In genomic region chr1:120556926-120557846, GRCm38 (mm10) we compare ENCODE assay signal across 26 mouse cellular contexts. TPM values are rescaled to one million over a fixed set of nuclear protein-coding genes. Genes with fewer than 3 reads are reported as not detected.
DNase-seq lines count a peak whose midpoint lies in the region; ATAC-seq and TF ChIP-seq lines count a peak whose summit lies in the region.
"Had no signal": no experiment of that assay in that cellular context is flagged by ENCODE, and none has a peak within 500 bp of the region (broad histone marks: within the 10 kb centered on the region; RNA-seq: fewer than 3 reads in every experiment).

No protein-coding gene starts in this region.

- H3K4me1 ChIP-seq in midbrain, postnatal 0 days (ENCODE audit: insufficient read depth, low read length): no peaks in the 10 kb centered on the region
- H3K4me1 ChIP-seq in midbrain, embryonic 14.5 days (ENCODE audit: control insufficient read depth, insufficient read depth, low read length): no peaks in the 10 kb centered on the region
- H3K4me1 ChIP-seq in liver, postnatal 0 days (ENCODE audit: insufficient read depth): no peaks in the 10 kb centered on the region
- H3K4me1 ChIP-seq: embryonic facial prominence, embryonic 15.5 days; forebrain, embryonic 10.5 days had no signal

- H3K27ac ChIP-seq in midbrain, postnatal 0 days (ENCODE audit: low read depth, low read length): no peak overlapping the region
- no peak overlapping the region for H3K27ac ChIP-seq in midbrain, embryonic 14.5 days (replicated peaks; ENCODE audit: low read depth, low read length)
- no peak overlapping the region for H3K27ac ChIP-seq in liver, postnatal 0 days (ENCODE audit: low read depth)
- H3K27ac ChIP-seq: embryonic facial prominence, embryonic 15.5 days; forebrain, embryonic 10.5 days had no signal

- 86% methylated on average over 15 of the region's 15 CpGs for WGBS in midbrain, postnatal 0 days
- 88% methylated on average over 15 of the region's 15 CpGs for WGBS in midbrain, embryonic 14.5 days
- WGBS in liver, postnatal 0 days (ENCODE audit: insufficient replicate concordance): 73% methylated on average over 15 of the region's 15 CpGs

- H3K9ac ChIP-seq in midbrain, postnatal 0 days (replicated peaks; ENCODE audit: low read length, poor library complexity, severe bottlenecking): no peak overlapping the region
- no peak overlapping the region for H3K9ac ChIP-seq in midbrain, embryonic 14.5 days (replicated peaks; ENCODE audit: low read length)
- no peak overlapping the region for H3K9ac ChIP-seq in liver, postnatal 0 days (replicated peaks)
- H3K9ac ChIP-seq: embryonic facial prominence, embryonic 15.5 days; heart, embryonic 12.5 days had no signal

- no peak overlapping the region for H3K4me2 ChIP-seq in midbrain, postnatal 0 days (ENCODE audit: low read depth, low read length, poor library complexity, severe bottlenecking)
- H3K4me2 ChIP-seq in midbrain, embryonic 14.5 days (ENCODE audit: low read length): no peak overlapping the region
- H3K4me2 ChIP-seq in liver, postnatal 0 days (ENCODE audit: low read depth, low read length): no peak overlapping the region
- H3K4me2 ChIP-seq: embryonic facial prominence, embryonic 15.5 days; heart, embryonic 12.5 days had no signal

- TF ChIP-seq CTCF in midbrain, postnatal 0 days (IDR thresholded peaks at IDR 0.05): no peak
- TF ChIP-seq CTCF in liver, postnatal 0 days (IDR thresholded peaks at IDR 0.05; ENCODE audit: low read depth): no peak

- no peaks in the 10 kb centered on the region for H3K36me3 ChIP-seq in midbrain, postnatal 0 days (ENCODE audit: insufficient read depth, low read length)
- no peaks in the 10 kb centered on the region for H3K36me3 ChIP-seq in midbrain, embryonic 14.5 days (ENCODE audit: control insufficient read depth, insufficient read depth, low read length)
- no peaks in the 10 kb centered on the region for H3K36me3 ChIP-seq in liver, postnatal 0 days (replicated peaks; ENCODE audit: insufficient read depth, low read length)
- H3K36me3 ChIP-seq: embryonic facial prominence, embryonic 15.5 days; forebrain, embryonic 10.5 days; G1E; heart, embryonic 12.5 days had no signal

- DNase-seq in heart, adult 11 months: peak; percentile 78
- DNase-seq in heart, adult 18-20 months: no peak
- DNase-seq in midbrain, postnatal 0 days (ENCODE audit: low spot score): peak; percentile 11
- no peak for DNase-seq in midbrain, embryonic 14.5 days
- DNase-seq in brain, adult 2 months (ENCODE audit: low read depth, low spot score): peak; percentile 14
- DNase-seq in kidney, postnatal 14 days: no peak
- no peak for DNase-seq in liver, postnatal 0 days
- DNase-seq: adrenal gland, postnatal 14 days; cerebellum, adult 2 months; cerebellum, postnatal 10 days; embryo, embryonic 11 days; gastrocnemius, postnatal 10 days; kidney, adult 11 months had no signal

- H3K4me3 ChIP-seq in midbrain, postnatal 0 days (ENCODE audit: low read depth, low read length): no peak overlapping the region
- H3K4me3 ChIP-seq in midbrain, embryonic 14.5 days (replicated peaks; ENCODE audit: low read depth, low read length): no peak overlapping the region
- no peak overlapping the region for H3K4me3 ChIP-seq in liver, postnatal 0 days (ENCODE audit: low read depth, low read length)
- H3K4me3 ChIP-seq: embryonic facial prominence, embryonic 15.5 days; erythroblast, embryonic 14.5 days; forebrain, embryonic 10.5 days; heart, embryonic 12.5 days had no signal

- no peak for ATAC-seq in midbrain, postnatal 0 days (ENCODE audit: low FRiP score)
- no peak for ATAC-seq in midbrain, embryonic 14.5 days (ENCODE audit: low FRiP score, low TSS enrichment)
- no peak for ATAC-seq in liver, postnatal 0 days
- ATAC-seq: activated CD4-positive, CD25-positive, alpha-beta regulatory T cell, adult 4 months; forebrain, embryonic 14.5 days; inflammation-experienced regulatory T-cells, adult 6 months; Patski had no signal

- H3K9me3 ChIP-seq in midbrain, postnatal 0 days (ENCODE audit: low read length): no peaks in the 10 kb centered on the region
- no peaks in the 10 kb centered on the region for H3K9me3 ChIP-seq in midbrain, embryonic 14.5 days (ENCODE audit: control insufficient read depth, low read length)
- H3K9me3 ChIP-seq in liver, postnatal 0 days (ENCODE audit: low read length): no peaks in the 10 kb centered on the region
- H3K9me3 ChIP-seq: embryonic facial prominence, embryonic 15.5 days; forebrain, embryonic 10.5 days; heart, embryonic 12.5 days had no signal

- 0 out of 2 replicates have a peak, but pooled peaks cover 3% of the 10 kb centered on the region for H3K27me3 ChIP-seq in midbrain, postnatal 0 days (ENCODE audit: insufficient read depth, low read length)
- no peaks in the 10 kb centered on the region for H3K27me3 ChIP-seq in midbrain, embryonic 14.5 days (ENCODE audit: control insufficient read depth, insufficient read depth, low read length)
- no peaks in the 10 kb centered on the region for H3K27me3 ChIP-seq in liver, postnatal 0 days (ENCODE audit: insufficient read depth, low read length)
- H3K27me3 ChIP-seq: embryonic facial prominence, embryonic 15.5 days; heart, embryonic 12.5 days had no signal

- TF ChIP-seq EP300 in liver, postnatal 0 days (IDR thresholded peaks at IDR 0.05; ENCODE audit: low read depth): no peak

RNA-seq across cellular contexts. Expression of gene En1, which starts 45.0 kb away (rescaled TPM):
- not detected for total RNA-seq in heart, adult 18-20 months (2021)
- 32.8 and 40.8 TPM in 2 replicates for total RNA-seq in midbrain, postnatal 0 days (2014; rRNA removed)
- polyA plus RNA-seq in midbrain, postnatal 0 days (2015; fragmentation: Nextera tagmentation; extraction: Ambion mirVana): 9.2 and 10.1 TPM in 2 replicates
- polyA plus RNA-seq in midbrain, embryonic 14.5 days (2014; fragmentation: Nextera tagmentation; extraction: Ambion mirVana): 16.8 and 18.3 TPM in 2 replicates
- polyA plus RNA-seq in liver, postnatal 0 days (2015; fragmentation: Nextera tagmentation; extraction: Ambion mirVana): not detected in 2 replicates
- total RNA-seq: adrenal gland, adult 18-20 months; adrenal gland, postnatal 14 days; common myeloid progenitor, adult 5-6 weeks; heart, adult 8-10 months; heart, postnatal 25 days had no signal
- polyA plus RNA-seq: activated CD4-positive, CD25-positive, alpha-beta regulatory T cell, adult 4 months; erythroblast, embryonic 14.5 days; forebrain, embryonic 14.5 days; G1E; inflammation-experienced regulatory T-cells, adult 6 months; Patski had no signal

RNA-seq across cellular contexts. Expression of gene Marco, which starts 52.4 kb away (rescaled TPM):
- 1 to 10 TPM in 1 of 2 experiments, under 1 TPM in 1; 0.12 to 7.2 TPM for total RNA-seq in heart, adult 18-20 months (2021)
- 0.11 TPM in 1 of 2 replicates, not detected in the other for total RNA-seq in midbrain, postnatal 0 days (2014; rRNA removed)
- not detected in 2 replicates for polyA plus RNA-seq in midbrain, postnatal 0 days (2015; fragmentation: Nextera tagmentation; extraction: Ambion mirVana)
- polyA plus RNA-seq in midbrain, embryonic 14.5 days (2014; fragmentation: Nextera tagmentation; extraction: Ambion mirVana): not detected in 2 replicates
- polyA plus RNA-seq in liver, postnatal 0 days (2015; fragmentation: Nextera tagmentation; extraction: Ambion mirVana): 47.9 and 52.6 TPM in 2 replicates
- total RNA-seq: adrenal gland, adult 18-20 months had no signal
- polyA plus RNA-seq: activated CD4-positive, CD25-positive, alpha-beta regulatory T cell, adult 4 months; cerebellum, adult 2 months; embryonic facial prominence, embryonic 15.5 days; forebrain, embryonic 10.5 days; forebrain, embryonic 14.5 days; G1E; heart, embryonic 12.5 days; Patski had no signal

Comparison
In these comparisons a context has a peak if more than half of its experiments do, and no peak if none do; other contexts are left out.
1. DNase-seq: peak in heart, adult 11 months (single experiment), midbrain, postnatal 0 days (single experiment) and brain, adult 2 months (single experiment); none in heart, adult 18-20 months (0 of 2), midbrain, embryonic 14.5 days (single experiment), kidney, postnatal 14 days (single experiment) and liver, postnatal 0 days (single experiment).
2. RNA of gene En1, which starts 45.0 kb away (polyA plus RNA-seq): 16.8 to 18.3 TPM in midbrain, embryonic 14.5 days and 9.2 to 10.1 TPM in midbrain, postnatal 0 days; not detected in liver, postnatal 0 days; every median in the first group is over 10 times any median in the second.
3. RNA of gene Marco, which starts 52.4 kb away (polyA plus RNA-seq): 47.9 to 52.6 TPM in liver, postnatal 0 days; not detected in midbrain, postnatal 0 days and not detected in midbrain, embryonic 14.5 days; every median in the first group is over 10 times any median in the second.